Mouse (Mus musculus) CD8-positive naive resting alpha-beta T cell, adult 2 months (primary cell): Measurements from ENCODE around the gene Cdc16.

Experiments used
- DNase-seq, 2 experiments: peaks; one replicate each; pipeline ENCODE4 v3.0.0; 2022; ENCODE audit warnings: low read depth in 2 of 2, low spot score in 2 of 2

Gene Cdc16

DNA sequence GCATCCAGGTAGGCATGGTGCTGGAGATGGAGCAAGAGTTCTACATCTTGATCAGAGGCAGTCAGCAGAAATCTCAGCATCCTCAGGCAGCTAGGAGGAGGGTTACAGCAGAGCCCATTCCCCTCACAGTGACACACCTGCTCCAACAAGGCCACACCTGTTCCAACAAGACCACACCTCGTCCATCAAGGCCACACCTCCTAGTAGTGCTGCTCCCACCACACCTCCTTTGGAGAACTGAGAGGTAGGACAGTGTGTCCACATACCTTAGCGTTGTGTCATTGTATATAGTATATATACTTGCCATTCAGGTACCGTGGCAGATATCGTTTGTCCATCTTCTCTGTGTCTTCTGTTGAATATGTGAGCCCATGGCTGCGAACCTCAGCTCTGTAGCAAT lies 40.2 kb downstream of the Cdc16 start:
- DNase-seq, result no peak

DNA sequence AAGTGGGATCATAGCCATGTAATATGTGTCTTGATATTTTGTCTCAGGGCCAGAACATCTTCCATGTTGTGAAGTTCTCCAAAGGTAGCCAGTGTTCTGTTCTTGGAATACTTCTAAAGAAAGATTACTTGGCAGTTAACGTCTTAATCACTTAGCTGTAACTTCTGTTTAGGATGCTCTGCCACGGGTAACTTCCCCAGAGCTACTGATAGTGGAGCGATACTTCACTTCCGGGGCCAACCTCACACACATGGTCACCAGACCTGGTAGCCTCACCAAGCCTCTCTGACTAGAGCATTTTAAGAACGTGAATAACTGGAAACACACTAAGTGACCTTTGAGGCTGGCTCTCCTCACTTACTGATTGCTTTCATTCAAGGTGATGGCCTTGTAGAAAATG lies 42.1 kb downstream of the Cdc16 start:
- no peak for DNase-seq

DNA sequence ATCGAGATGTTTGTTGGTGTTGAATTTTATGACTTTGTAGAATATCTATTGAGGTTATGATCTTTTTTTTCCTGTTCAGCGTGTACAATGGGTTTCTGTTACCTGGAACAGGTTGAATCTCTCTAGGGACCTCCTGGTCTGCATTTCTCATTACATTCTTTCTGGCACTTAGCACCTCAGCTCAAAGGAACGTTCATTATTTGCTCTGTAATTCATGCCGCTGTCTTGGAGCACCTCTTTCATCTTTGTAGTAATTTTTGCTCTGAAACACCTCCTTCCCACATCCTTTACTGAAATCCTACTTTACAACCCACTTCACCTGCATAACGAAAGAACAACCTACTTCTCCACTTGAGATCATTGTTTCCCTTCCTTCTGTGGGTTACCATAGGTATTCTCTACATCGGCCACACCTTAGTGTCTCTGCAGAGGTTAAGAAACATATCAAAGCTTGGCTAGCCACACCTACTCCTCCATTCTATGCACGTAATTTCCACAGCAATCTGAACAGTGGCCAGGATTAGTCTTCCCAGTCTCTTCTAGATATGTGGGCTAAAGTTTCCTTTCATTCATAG lies 71.2 kb downstream of the Cdc16 start:
- no peak for DNase-seq
